ENCODE assay signal across 17 mouse cellular contexts in genomic region chr6:149134391-149135150, GRCm38 (mm10). TPM values are rescaled to one million over a fixed set of nuclear protein-coding genes. Genes with fewer than 3 reads are reported as not detected.
A peak's percentile ranks its signal among the peaks of the same experiment; 100 is the strongest.
DNase-seq lines count a peak whose midpoint lies in the region; ATAC-seq and TF ChIP-seq lines count a peak whose summit lies in the region.
"Had no signal": no experiment of that assay in that cellular context is flagged by ENCODE, and none has a peak within 500 bp of the region (broad histone marks: within the 10 kb centered on the region; RNA-seq: fewer than 3 reads in every experiment).

No protein-coding gene starts in this region.

- no peaks in the 10 kb centered on the region for H3K36me3 ChIP-seq in kidney, embryonic 16.5 days (ENCODE audit: insufficient read depth, low read length)
- no peaks in the 10 kb centered on the region for H3K36me3 ChIP-seq in liver, postnatal 0 days (replicated peaks; ENCODE audit: insufficient read depth, low read length)
- H3K36me3 ChIP-seq: hindbrain, embryonic 12.5 days; lung, embryonic 15.5 days; midbrain, embryonic 10.5 days had no signal

- no peak for TF ChIP-seq EP300 in liver, postnatal 0 days (IDR thresholded peaks at IDR 0.05; ENCODE audit: low read depth)

- H3K27me3 ChIP-seq in kidney, embryonic 16.5 days (ENCODE audit: insufficient read depth, low read length): no peaks in the 10 kb centered on the region
- H3K27me3 ChIP-seq in liver, postnatal 0 days (ENCODE audit: insufficient read depth, low read length): no peaks in the 10 kb centered on the region
- H3K27me3 ChIP-seq: hindbrain, embryonic 12.5 days; lung, embryonic 15.5 days had no signal

- no peak for TF ChIP-seq CTCF in liver, postnatal 0 days (IDR thresholded peaks at IDR 0.05; ENCODE audit: low read depth)

- H3K4me3 ChIP-seq in kidney, embryonic 16.5 days (ENCODE audit: low read length): no peak overlapping the region
- H3K4me3 ChIP-seq in liver, postnatal 0 days (ENCODE audit: low read depth, low read length): no peak overlapping the region
- H3K4me3 ChIP-seq: erythroblast, embryonic 14.5 days; hindbrain, embryonic 12.5 days; lung, embryonic 15.5 days; midbrain, embryonic 10.5 days had no signal

- ATAC-seq in kidney, embryonic 16.5 days (ENCODE audit: low FRiP score, low TSS enrichment): no peak
- peak; percentile 17; the same call in 1 of the 2 replicates for ATAC-seq in liver, postnatal 0 days

- peak; percentile 54 for DNase-seq in embryo, embryonic 10 days (ENCODE audit: low spot score)
- no peak for DNase-seq in embryo, embryonic 9.5 days (ENCODE audit: extremely low spot score)
- no peak for DNase-seq in kidney, adult 18-20 months
- peak; percentile 35 for DNase-seq in embryo, embryonic 11 days
- DNase-seq in liver, postnatal 0 days: no peak
- no peak for DNase-seq in thymus, postnatal 25 days
- DNase-seq in layer of hippocampus, postnatal 10 days (ENCODE audit: low spot score in 2 of 2): no peak
- DNase-seq: kidney, postnatal 4 days; thymus, postnatal 14 days had no signal

- WGBS in kidney, embryonic 16.5 days: 9% methylated on average over 5 of the region's 5 CpGs
- WGBS in liver, postnatal 0 days (ENCODE audit: insufficient replicate concordance): 44% methylated on average over 5 of the region's 5 CpGs

- peaks cover 24% of the 10 kb centered on the region for H3K4me1 ChIP-seq in kidney, embryonic 16.5 days (ENCODE audit: insufficient read depth, low read length)
- H3K4me1 ChIP-seq in liver, postnatal 0 days (ENCODE audit: insufficient read depth): no peaks in the 10 kb centered on the region
- H3K4me1 ChIP-seq: hindbrain, embryonic 12.5 days; lung, embryonic 15.5 days had no signal

- H3K27ac ChIP-seq in kidney, embryonic 16.5 days (ENCODE audit: low read length): peak overlapping the region; percentile 63
- H3K27ac ChIP-seq in liver, postnatal 0 days (ENCODE audit: low read depth): no peak overlapping the region
- H3K27ac ChIP-seq: hindbrain, embryonic 12.5 days; lung, embryonic 15.5 days; midbrain, embryonic 10.5 days had no signal

- no peaks in the 10 kb centered on the region for H3K9me3 ChIP-seq in kidney, embryonic 16.5 days (ENCODE audit: low read length)
- H3K9me3 ChIP-seq in liver, postnatal 0 days (ENCODE audit: low read length): no peaks in the 10 kb centered on the region; the same call in 1 of the 2 replicates
- H3K9me3 ChIP-seq: hindbrain, embryonic 12.5 days; lung, embryonic 15.5 days; midbrain, embryonic 10.5 days had no signal

- 0 out of 2 replicates have a peak overlapping the region, but pooled peaks have one; percentile 17 for H3K9ac ChIP-seq in kidney, embryonic 16.5 days (replicated peaks; ENCODE audit: low read length)
- no peak overlapping the region; the same call in 1 of the 2 replicates for H3K9ac ChIP-seq in liver, postnatal 0 days (replicated peaks)
- H3K9ac ChIP-seq: hindbrain, embryonic 12.5 days; lung, embryonic 15.5 days had no signal

- H3K4me2 ChIP-seq in kidney, embryonic 16.5 days (replicated peaks; ENCODE audit: low read depth, low read length): no peak overlapping the region
- H3K4me2 ChIP-seq in liver, postnatal 0 days (ENCODE audit: low read depth, low read length): no peak overlapping the region
- H3K4me2 ChIP-seq: hindbrain, embryonic 12.5 days; lung, embryonic 15.5 days had no signal

RNA-seq across cellular contexts. Expression of gene Gm10203, which starts 4.6 kb away (rescaled TPM):
- polyA plus RNA-seq in kidney, embryonic 16.5 days (2015; fragmentation: Nextera tagmentation; extraction: Ambion mirVana): not detected in 2 replicates
- polyA plus RNA-seq in liver, postnatal 0 days (2015; fragmentation: Nextera tagmentation; extraction: Ambion mirVana): not detected in 2 replicates
- total RNA-seq in layer of hippocampus, postnatal 10 days (2021): not detected
- total RNA-seq: left cerebral cortex, adult 8-10 months; MEL had no signal
- polyA plus RNA-seq: erythroblast, embryonic 14.5 days; hindbrain, embryonic 12.5 days; lung, embryonic 15.5 days; midbrain, embryonic 10.5 days; spleen, adult 2 months had no signal

RNA-seq across cellular contexts. Expression of gene Etfbkmt, which starts 5.1 kb away (rescaled TPM):
- 21.5 and 21.6 TPM in 2 replicates for polyA plus RNA-seq in kidney, embryonic 16.5 days (2015; fragmentation: Nextera tagmentation; extraction: Ambion mirVana)
- 9.7 and 9.8 TPM in 2 replicates for polyA plus RNA-seq in liver, postnatal 0 days (2015; fragmentation: Nextera tagmentation; extraction: Ambion mirVana)
- total RNA-seq in layer of hippocampus, postnatal 10 days (2021): 1 to 10 TPM; 2.6 to 3.3 TPM

RNA-seq across cellular contexts. Expression of gene Dennd5b, which starts 33.1 kb away (rescaled TPM):
- polyA plus RNA-seq in kidney, embryonic 16.5 days (2015; fragmentation: Nextera tagmentation; extraction: Ambion mirVana): 5.9 and 9.1 TPM in 2 replicates
- polyA plus RNA-seq in liver, postnatal 0 days (2015; fragmentation: Nextera tagmentation; extraction: Ambion mirVana): 7.4 and 7.9 TPM in 2 replicates
- 10 to 100 TPM; 35.5 to 40.6 TPM for total RNA-seq in layer of hippocampus, postnatal 10 days (2021)

RNA-seq across cellular contexts. Expression of gene Amn1, which starts 53.9 kb away (rescaled TPM):
- polyA plus RNA-seq in kidney, embryonic 16.5 days (2015; fragmentation: Nextera tagmentation; extraction: Ambion mirVana): 27.1 and 32.0 TPM in 2 replicates
- polyA plus RNA-seq in liver, postnatal 0 days (2015; fragmentation: Nextera tagmentation; extraction: Ambion mirVana): 7.1 and 9.1 TPM in 2 replicates
- total RNA-seq in layer of hippocampus, postnatal 10 days (2021): 10 to 100 TPM; 39.8 to 41.7 TPM

Comparison
In these comparisons a context has a peak if more than half of its experiments do, and no peak if none do; other contexts are left out.
1. DNase-seq: peak in embryo, embryonic 10 days (single experiment) and embryo, embryonic 11 days (single experiment); none in embryo, embryonic 9.5 days (single experiment), kidney, adult 18-20 months (single experiment), liver, postnatal 0 days (single experiment), thymus, postnatal 25 days (single experiment) and layer of hippocampus, postnatal 10 days (0 of 2).